In genomic region chr6:37592101-37593032, GRCm38 (mm10) we compare ENCODE assay signal across 9 mouse cellular contexts.
DNase-seq lines count a peak whose midpoint lies in the region; ATAC-seq lines count a peak whose summit lies in the region.
"Had no signal": no experiment of that assay in that cellular context is flagged by ENCODE, and none has a peak within 500 bp of the region (broad histone marks: within the 10 kb centered on the region; RNA-seq: fewer than 3 reads in every experiment).

No protein-coding gene starts in this region.

- H3K4me2 ChIP-seq in liver, embryonic 13.5 days, result no peak overlapping the region; the same call in 1 of the 2 replicates
- H3K4me2 ChIP-seq in neural tube, embryonic 12.5 days (replicated peaks), result peak overlapping the region; percentile 35; the same call in 1 of the 2 replicates

- WGBS in heart, embryonic 10.5 days, result 58% methylated on average over 19 of the region's 19 CpGs
- WGBS in liver, embryonic 13.5 days (ENCODE audit: insufficient replicate concordance), result 52% methylated on average over 19 of the region's 19 CpGs
- WGBS in neural tube, embryonic 12.5 days, result 42% methylated on average over 19 of the region's 19 CpGs

- peak; percentile 60 for DNase-seq in A20 (ENCODE audit: low read depth, low spot score)
- peak; percentile 43 for DNase-seq in adrenal gland, adult 2 months
- DNase-seq in embryo, embryonic 11 days, result peak; percentile 89
- DNase-seq in heart, embryonic 10.5 days (ENCODE audit: low spot score), result no peak
- DNase-seq in kidney, adult 8-10 months, result peak; percentile 74 to 79
- DNase-seq in liver, embryonic 13.5 days, result peak; percentile 24
- DNase-seq in thymus, postnatal 14 days, result peak; percentile 86

- H3K4me3 ChIP-seq in heart, embryonic 10.5 days, result no peak overlapping the region
- H3K4me3 ChIP-seq in liver, embryonic 13.5 days (replicated peaks), result no peak overlapping the region
- H3K4me3 ChIP-seq in neural tube, embryonic 12.5 days, result no peak overlapping the region
- H3K4me3 ChIP-seq: myocyte had no signal

- H3K27ac ChIP-seq in heart, embryonic 10.5 days, result peak overlapping the region; percentile 76
- peak overlapping the region; percentile 23 for H3K27ac ChIP-seq in liver, embryonic 13.5 days
- H3K27ac ChIP-seq in neural tube, embryonic 12.5 days, result peak overlapping the region; percentile 74

- H3K36me3 ChIP-seq in heart, embryonic 10.5 days, result no peaks in the 10 kb centered on the region
- no peaks in the 10 kb centered on the region for H3K36me3 ChIP-seq in liver, embryonic 13.5 days
- no peaks in the 10 kb centered on the region for H3K36me3 ChIP-seq in neural tube, embryonic 12.5 days

- no peak overlapping the region for H3K9ac ChIP-seq in liver, embryonic 13.5 days
- H3K9ac ChIP-seq in neural tube, embryonic 12.5 days, result no peak overlapping the region

- no peaks in the 10 kb centered on the region for H3K9me3 ChIP-seq in heart, embryonic 10.5 days
- no peaks in the 10 kb centered on the region for H3K9me3 ChIP-seq in liver, embryonic 13.5 days (replicated peaks)
- H3K9me3 ChIP-seq in neural tube, embryonic 12.5 days, result no peaks in the 10 kb centered on the region

- H3K27me3 ChIP-seq in heart, embryonic 10.5 days (ENCODE audit: insufficient read depth, poor library complexity, severe bottlenecking), result no peaks in the 10 kb centered on the region
- no peaks in the 10 kb centered on the region for H3K27me3 ChIP-seq in liver, embryonic 13.5 days
- H3K27me3 ChIP-seq in neural tube, embryonic 12.5 days (replicated peaks), result no peaks in the 10 kb centered on the region

- peaks cover 20% of the 10 kb centered on the region for H3K4me1 ChIP-seq in heart, embryonic 10.5 days
- H3K4me1 ChIP-seq in liver, embryonic 13.5 days (replicated peaks), result peaks cover 11% of the 10 kb centered on the region
- H3K4me1 ChIP-seq in neural tube, embryonic 12.5 days, result peaks cover 21% of the 10 kb centered on the region

- ATAC-seq in liver, embryonic 13.5 days (ENCODE audit: low read depth), result peak; percentile 43; the same call in 1 of the 2 replicates
- ATAC-seq in neural tube, embryonic 12.5 days (ENCODE audit: low FRiP score, low read depth), result peak; percentile 56

Comparison
In these comparisons a context has a peak if more than half of its experiments do, and no peak if none do; other contexts are left out.
1. H3K27ac ChIP-seq: peak in every context shown above with its lines; median percentile 76 in heart, embryonic 10.5 days; 74 in neural tube, embryonic 12.5 days; 23 in liver, embryonic 13.5 days.